Mouse (Mus musculus) heart, embryonic 13.5 days (tissue): ENCODE data around the gene Arl3. TPM values are rescaled to one million over a fixed set of nuclear protein-coding genes. Genes with fewer than 3 reads are reported as not detected.
A peak's percentile ranks its signal among the peaks of the same experiment; 100 is the strongest.

ENCODE experiments used
- ATAC-seq: fragments of 200-750 bp; cut with Nextera tagmentation; 2 replicates; pipeline ENCODE4 v1.8.0; 2017; ENCODE audit warnings: moderate TSS enrichment; ENCODE audit not compliant: insufficient number of reproducible peaks, low FRiP score, low TSS enrichment; ENCODE audit errors: extremely low read depth
- H3K27ac ChIP-seq: fragments of 300-500 bp; sonication (generic); replicated peaks from 2 replicates; pipeline ENCODE4 v1.5.1; 2015; ENCODE audit warnings: moderate library complexity, mild to moderate bottlenecking, inconsistent platforms
- H3K27me3 ChIP-seq: fragments of 300-500 bp; sonication (generic); replicated peaks from 2 replicates; pipeline ENCODE4 v1.6.1; 2015; ENCODE audit warnings: mild to moderate bottlenecking, inconsistent platforms
- H3K36me3 ChIP-seq: fragments of 300-500 bp; sonication (generic); 2 replicates; pipeline ENCODE4 v1.6.1; 2015; ENCODE audit warnings: mild to moderate bottlenecking, inconsistent platforms
- H3K4me1 ChIP-seq: fragments of 300-500 bp; sonication (generic); 2 replicates; pipeline ENCODE4 v1.6.1; 2015; ENCODE audit warnings: inconsistent platforms
- H3K4me2 ChIP-seq: fragments of 300-500 bp; sonication (generic); 2 replicates; pipeline ENCODE4 v1.6.1; 2015; ENCODE audit warnings: inconsistent platforms, mild to moderate bottlenecking, moderate library complexity
- H3K4me3 ChIP-seq: fragments of 300-500 bp; sonication (generic); 2 replicates; pipeline ENCODE4 v1.5.1; 2015; ENCODE audit warnings: moderate library complexity, mild to moderate bottlenecking, inconsistent platforms
- H3K9ac ChIP-seq: fragments of 300-500 bp; sonication (generic); 2 replicates; pipeline ENCODE4 v1.6.1; 2015; ENCODE audit warnings: inconsistent platforms, mild to moderate bottlenecking, moderate library complexity
- H3K9me3 ChIP-seq: fragments of 300-500 bp; sonication (generic); 2 replicates; pipeline ENCODE4 v1.6.1; 2016; ENCODE audit warnings: inconsistent platforms
- WGBS: fragments of 180-500 bp; shearing (Covaris S2); methylation state at CpG from one replicate; pipeline ENCODE4 v1.1.7; 2015; ENCODE audit warnings: mixed read lengths; 5-methylcytosine and 5-hydroxymethylcytosine counted together
- polyA plus RNA-seq: library from polyadenylated mRNA; unstranded; fragments of >200 nt; fragmentation: Nextera tagmentation; extraction: Ambion mirVana; gene quantifications from 2 replicates; pipeline ENCODE4 v1.2.1, GENCODE M21; 2015

Gene Arl3
- polyA plus RNA-seq, 1 experiment from 2014 or later = 82.1 TPM

GRCm38 (mm10) chr19:46607424-46607823, 34.4 kb upstream of the Arl3 start:
- Histone ChIP-seq H3K9ac (no peak overlapping the region), H3K36me3 (peaks cover 56% of the 10 kb centered on the region), H3K4me3 (no peak overlapping the region), H3K4me2 (no peak overlapping the region), H3K27ac (no peak overlapping the region), H3K27me3 (no peaks in the 10 kb centered on the region), H3K9me3 (no peaks in the 10 kb centered on the region), H3K4me1 (peaks cover 36% of the 10 kb centered on the region)
- 32% methylated on average over 7 of the region's 7 CpGs for WGBS
- ATAC-seq = no peak

DNA sequence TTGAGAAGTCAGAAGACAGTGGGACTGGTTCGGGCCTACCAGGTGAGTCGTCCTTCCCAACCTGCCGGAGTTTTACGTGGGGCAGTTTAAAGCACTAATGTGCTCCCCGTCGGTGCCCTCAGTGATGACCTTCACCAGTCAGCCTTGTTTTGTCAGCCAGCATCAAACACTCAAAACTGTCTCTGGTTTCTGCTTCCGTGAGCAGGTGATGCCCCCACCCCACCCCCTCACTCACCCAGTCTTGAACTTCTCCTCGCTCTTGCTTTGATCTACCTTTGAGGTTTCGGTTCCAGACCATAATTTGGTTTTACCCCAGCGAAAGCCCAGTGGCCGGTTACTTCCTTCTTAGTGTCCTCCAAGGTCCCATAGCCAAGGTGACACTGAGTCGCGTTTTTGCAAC, 33.7 kb upstream of the Arl3 start:
- no peak overlapping the region for H3K9ac ChIP-seq

DNA sequence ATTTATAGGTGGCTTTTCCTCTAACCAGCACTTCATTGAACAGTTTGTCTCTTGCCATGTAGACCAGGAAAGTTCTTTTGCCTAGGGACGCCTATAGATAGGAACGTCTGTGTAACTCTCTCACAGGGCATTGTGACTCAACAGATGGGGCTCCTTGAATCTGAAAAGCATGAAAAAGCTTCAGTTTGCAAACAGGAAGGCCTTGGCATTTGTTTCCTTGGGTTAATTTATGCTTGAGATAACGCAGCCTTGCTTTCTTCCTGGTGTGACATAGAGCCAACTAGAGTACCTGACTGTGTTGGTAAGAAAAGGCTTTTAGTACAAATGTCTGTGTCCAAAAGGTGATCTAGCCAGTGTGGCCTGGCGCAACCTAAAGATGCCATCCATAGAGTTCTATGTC, 29.4 kb upstream of the Arl3 start:
- Histone ChIP-seq H3K9ac (no peak overlapping the region), H3K36me3 (peaks cover 36% of the 10 kb centered on the region), H3K4me1 (peaks cover 43% of the 10 kb centered on the region), H3K27ac (no peak overlapping the region), H3K4me2 (no peak overlapping the region), H3K4me3 (no peak overlapping the region), H3K9me3 (no peaks in the 10 kb centered on the region), H3K27me3 (no peaks in the 10 kb centered on the region)
- ATAC-seq = no peak
- 79% methylated on average over 4 of the region's 4 CpGs for WGBS

More for the DNA sequence above, 33.7 kb upstream of the Arl3 start:
- no peak for ATAC-seq
- Histone ChIP-seq H3K4me1 (peaks cover 44% of the 10 kb centered on the region), H3K4me2 (no peak overlapping the region), H3K36me3 (peaks cover 56% of the 10 kb centered on the region), H3K9me3 (no peaks in the 10 kb centered on the region), H3K4me3 (no peak overlapping the region), H3K27ac (no peak overlapping the region), H3K27me3 (no peaks in the 10 kb centered on the region)
- 89% methylated on average over 13 of the region's 13 CpGs for WGBS

DNA sequence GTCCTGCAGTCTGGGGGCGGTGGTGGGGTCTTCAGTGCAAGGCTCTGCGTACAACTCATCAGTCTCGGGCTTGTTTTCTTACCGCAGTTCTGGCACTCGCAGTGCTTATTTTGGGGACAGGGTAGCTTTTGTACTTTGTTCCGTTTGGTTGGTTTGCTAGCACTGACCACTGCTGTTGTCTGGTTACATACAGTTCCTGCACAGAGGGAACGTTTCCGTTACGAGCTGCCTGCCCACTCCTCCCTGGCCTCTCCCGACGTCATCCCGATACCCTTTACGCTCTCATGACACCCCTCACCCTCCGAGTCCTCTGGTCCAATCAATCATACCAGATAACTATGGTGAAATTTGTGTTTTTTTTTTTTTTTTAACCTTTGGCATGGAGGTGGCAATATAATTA, 28.5 kb upstream of the Arl3 start:
- 0 out of 2 replicates have a peak overlapping the region, but pooled peaks have one; percentile 11 for H3K4me3 ChIP-seq
- ATAC-seq = no peak
- 68% methylated on average over 14 of the region's 14 CpGs for WGBS

GRCm38 (mm10) chr19:46600371-46600770, 27.4 kb upstream of the Arl3 start:
- Histone ChIP-seq H3K27me3 (no peaks in the 10 kb centered on the region), H3K9ac (peak overlapping the region; percentile 90), H3K9me3 (no peaks in the 10 kb centered on the region), H3K4me1 (peaks cover 38% of the 10 kb centered on the region), H3K4me2 (peak overlapping the region; percentile 89), H3K27ac (no peak overlapping the region), H3K36me3 (peaks cover 23% of the 10 kb centered on the region), H3K4me3 (peak overlapping the region; percentile 83)
- 65% methylated on average over 4 of the region's 4 CpGs for WGBS
- no peak for ATAC-seq

More for the DNA sequence above, 28.5 kb upstream of the Arl3 start:
- no peaks in the 10 kb centered on the region for H3K27me3 ChIP-seq
- peaks cover 27% of the 10 kb centered on the region for H3K36me3 ChIP-seq
- H3K27ac ChIP-seq = no peak overlapping the region
- H3K9me3 ChIP-seq = no peaks in the 10 kb centered on the region
- peaks cover 38% of the 10 kb centered on the region for H3K4me1 ChIP-seq
- H3K4me2 ChIP-seq = peak overlapping the region; percentile 29; the same call in 1 of the 2 replicates
- no peak overlapping the region for H3K9ac ChIP-seq

- peak overlapping the region; percentile 83 for H3K4me3 ChIP-seq
- H3K4me2 ChIP-seq = peak overlapping the region; percentile 89
- peak; percentile 18; the same call in 1 of the 2 replicates for ATAC-seq
- H3K4me1 ChIP-seq = peaks cover 38% of the 10 kb centered on the region
- H3K27me3 ChIP-seq = no peaks in the 10 kb centered on the region
- H3K27ac ChIP-seq = peak overlapping the region; percentile 57; the same call in 1 of the 2 replicates
- peak overlapping the region; percentile 90 for H3K9ac ChIP-seq
- H3K9me3 ChIP-seq = no peaks in the 10 kb centered on the region
- peaks cover 29% of the 10 kb centered on the region for H3K36me3 ChIP-seq
- 16% methylated on average over 22 of the region's 22 CpGs for WGBS
These were observed 26.6 kb upstream of the Arl3 start for GRCm38 (mm10) chr19:46599375-46600256.

GRCm38 (mm10) chr19:46598720-46599252, 25.8 kb upstream of the Arl3 start, which contains the start of gene Wbp1l:
Gene Wbp1l (plus strand): TSS chr19:46599084.
- ATAC-seq = peak; percentile 99
- H3K36me3 ChIP-seq = peaks cover 29% of the 10 kb centered on the region
- H3K27me3 ChIP-seq = no peaks in the 10 kb centered on the region
- no peaks in the 10 kb centered on the region for H3K9me3 ChIP-seq
- peaks cover 38% of the 10 kb centered on the region for H3K4me1 ChIP-seq
- peak within 1 kb of the TSS; percentile 89 for H3K4me2 ChIP-seq
- peak within 1 kb of the TSS; percentile 57 for H3K27ac ChIP-seq
- WGBS = under 1% methylated on average over 22 of the region's 22 CpGs
- H3K9ac ChIP-seq = peak within 1 kb of the TSS; percentile 90
- H3K4me3 ChIP-seq = peak within 1 kb of the TSS; percentile 83

GRCm38 (mm10) chr19:46598187-46598586, 25.2 kb upstream of the Arl3 start:
- ATAC-seq = no peak
- Histone ChIP-seq H3K27ac (no peak overlapping the region; the same call in 1 of the 2 replicates), H3K36me3 (peaks cover 27% of the 10 kb centered on the region), H3K4me1 (peaks cover 38% of the 10 kb centered on the region), H3K9ac (no peak overlapping the region), H3K4me3 (peak overlapping the region; percentile 83), H3K27me3 (no peaks in the 10 kb centered on the region), H3K9me3 (no peaks in the 10 kb centered on the region), H3K4me2 (peak overlapping the region; percentile 89)
- 79% methylated on average over 4 of the region's 4 CpGs for WGBS

DNA sequence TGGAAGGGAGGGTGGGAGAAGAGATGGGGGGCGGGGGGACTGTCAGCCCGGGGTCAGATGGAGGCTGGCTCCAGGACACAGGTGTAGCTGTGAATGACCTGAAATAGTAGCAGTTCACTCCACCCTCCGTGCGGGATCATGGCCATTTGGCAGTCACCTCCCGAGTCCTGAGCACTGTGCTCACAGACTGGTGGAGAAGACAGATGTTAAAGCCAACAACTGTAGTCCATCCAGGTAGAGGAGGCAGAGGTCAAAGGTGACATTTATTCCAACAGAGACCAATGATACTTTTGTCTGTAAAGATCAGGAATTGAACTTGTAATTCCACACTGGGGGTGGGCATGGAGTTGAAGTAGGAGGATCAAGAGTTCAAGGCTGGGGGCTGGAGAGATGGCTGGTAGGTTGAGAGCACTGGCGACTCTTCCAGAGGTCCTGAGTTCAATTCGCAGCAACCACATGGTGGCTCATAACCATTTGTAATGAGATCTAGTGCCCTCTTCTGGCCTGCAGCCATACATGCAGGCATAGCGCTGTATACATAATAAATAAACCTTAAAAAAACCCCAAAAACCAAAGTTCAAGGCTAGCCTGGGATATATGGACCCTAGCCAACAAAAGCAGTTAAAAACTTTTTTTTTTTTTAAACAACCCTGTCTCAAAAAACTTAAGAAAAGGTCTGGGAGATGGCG, 19.9 kb upstream of the Arl3 start:
- 87% methylated on average over 9 of the region's 9 CpGs for WGBS
- no peaks in the 10 kb centered on the region for H3K4me1 ChIP-seq
- no peak for ATAC-seq
- H3K27ac ChIP-seq = no peak overlapping the region
- peaks cover 69% of the 10 kb centered on the region for H3K36me3 ChIP-seq
- no peak overlapping the region for H3K4me2 ChIP-seq
- no peaks in the 10 kb centered on the region for H3K27me3 ChIP-seq
- no peak overlapping the region for H3K4me3 ChIP-seq
- no peaks in the 10 kb centered on the region for H3K9me3 ChIP-seq
- no peak overlapping the region for H3K9ac ChIP-seq

- Histone ChIP-seq H3K36me3 (peaks cover 77% of the 10 kb centered on the region), H3K4me3 (no peak overlapping the region), H3K4me1 (no peaks in the 10 kb centered on the region), H3K4me2 (no peak overlapping the region), H3K9me3 (no peaks in the 10 kb centered on the region), H3K9ac (no peak overlapping the region), H3K27me3 (no peaks in the 10 kb centered on the region), H3K27ac (no peak overlapping the region)
- ATAC-seq = no peak
- 76% methylated on average over 6 of the region's 6 CpGs for WGBS
These were observed 18.6 kb upstream of the Arl3 start for GRCm38 (mm10) chr19:46591575-46591974.

DNA sequence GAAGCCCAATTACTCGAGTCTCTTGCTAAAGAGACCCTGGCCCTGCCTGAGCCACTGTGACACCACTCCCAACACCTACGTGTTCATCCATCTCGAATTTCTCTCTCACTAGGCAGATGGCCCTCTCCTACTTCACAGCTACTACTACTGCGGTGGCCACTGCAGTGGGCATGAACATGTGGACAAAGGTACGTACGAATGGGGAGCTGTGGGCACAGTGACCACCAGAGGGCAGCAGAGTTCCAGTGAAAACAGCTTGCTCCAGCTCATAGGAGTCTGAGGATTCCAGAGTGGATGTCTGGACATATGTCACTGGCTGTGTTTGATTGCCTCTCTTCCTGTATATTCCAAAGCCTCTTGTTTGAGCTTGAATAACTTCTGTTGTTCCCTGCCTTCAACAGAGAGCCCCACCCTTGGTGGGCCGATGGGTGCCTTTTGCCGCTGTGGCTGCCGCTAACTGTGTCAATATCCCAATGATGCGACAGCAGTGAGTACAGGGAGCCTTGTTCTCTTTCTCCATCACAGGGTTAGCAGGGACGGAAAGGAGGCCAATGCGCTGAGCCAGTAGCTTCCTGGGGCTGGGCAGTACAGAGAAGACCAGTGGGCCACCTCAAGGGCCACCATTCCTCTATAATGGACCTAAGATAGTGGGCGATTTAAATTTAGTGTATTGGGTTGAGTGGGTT, 15.0 kb upstream of the Arl3 start:
- no peaks in the 10 kb centered on the region for H3K27me3 ChIP-seq
- WGBS = 56% methylated on average over 13 of the region's 13 CpGs
- H3K9me3 ChIP-seq = no peaks in the 10 kb centered on the region
- no peak overlapping the region for H3K4me3 ChIP-seq
- no peaks in the 10 kb centered on the region for H3K4me1 ChIP-seq
- H3K9ac ChIP-seq = no peak overlapping the region
- no peak for ATAC-seq
- no peak overlapping the region for H3K27ac ChIP-seq
- H3K4me2 ChIP-seq = no peak overlapping the region
- H3K36me3 ChIP-seq = peaks cover 61% of the 10 kb centered on the region
